Mouse (Mus musculus): ENCODE data around the gene Adgrg3.

- TF ChIP-seq POLR2A (IDR thresholded peaks at IDR 0.05; ENCODE audit: borderline replicate concordance, insufficient read depth, low read length) (no peak), CTCF (IDR thresholded peaks at IDR 0.05; ENCODE audit: borderline replicate concordance, insufficient read depth, low read depth, low read length) (no peak)
Observed at GRCm38 (mm10) chr8:95075504-95075903, 58.0 kb downstream of the Adgrg3 start.

Measured in cerebellum, adult 2 months (tissue).